Mouse (Mus musculus) MEL (cell line): ENCODE results near the gene Dennd4a. TPM values are rescaled to one million over a fixed set of nuclear protein-coding genes. Genes with fewer than 3 reads are reported as not detected.

Experiments used
- DNase-seq: peaks from one replicate; pipeline ENCODE4 v3.0.0; 2011; ENCODE audit warnings: low read depth, low spot score
- H3K27ac ChIP-seq: 2 replicates; pipeline ENCODE4 v1.5.1; 2012; ENCODE audit warnings: low read depth, mild to moderate bottlenecking, control low read depth, low read length, moderate library complexity; ENCODE audit not compliant: control insufficient read depth
- H3K27me3 ChIP-seq, 2 experiments: fragments of 150-350 bp in 1 of 2; sonication (generic) in 1 of 2; 2 replicates each; pipeline ENCODE4 v1.6.1; 2012; ENCODE audit warnings: low read length in 2 of 2, mild to moderate bottlenecking in 2 of 2, improper control_type of control experiment in 1 of 2, moderate library complexity in 1 of 2; ENCODE audit not compliant: insufficient read depth in 2 of 2, control insufficient read depth in 1 of 2
- H3K36me3 ChIP-seq, 2 experiments: 2 replicates each; pipeline ENCODE4 v1.6.1; 2012 to 2014; ENCODE audit warnings: low read length in 2 of 2, improper control_type of control experiment in 1 of 2, inconsistent platforms in 1 of 2, mild to moderate bottlenecking in 1 of 2; ENCODE audit not compliant: insufficient read depth in 2 of 2, control insufficient read depth in 1 of 2
- H3K4me1 ChIP-seq, 2 experiments: fragments of 150-350 bp in 1 of 2; sonication (generic) in 1 of 2; 2 replicates each; pipeline ENCODE4 v1.6.1; 2012; ENCODE audit warnings: low read length in 2 of 2, improper control_type of control experiment in 1 of 2, mild to moderate bottlenecking in 1 of 2; ENCODE audit not compliant: insufficient read depth in 2 of 2, control insufficient read depth in 1 of 2
- H3K4me3 ChIP-seq, 2 experiments: fragments of 150-350 bp in 1 of 2; sonication (generic) in 1 of 2; 2 replicates each; pipeline ENCODE4 v1.5.1; 2012; ENCODE audit warnings: low read depth in 2 of 2, low read length in 2 of 2, mild to moderate bottlenecking in 2 of 2, moderate library complexity in 2 of 2, control low read depth in 1 of 2, improper control_type of control experiment in 1 of 2; ENCODE audit not compliant: control insufficient read depth in 1 of 2, insufficient read depth in 1 of 2
- H3K79me2 ChIP-seq: 2 replicates; pipeline ENCODE4 v1.6.1; 2012; ENCODE audit warnings: mild to moderate bottlenecking, low read length, moderate library complexity; ENCODE audit not compliant: control insufficient read depth, poor library complexity, insufficient read depth
- H3K9ac ChIP-seq: 2 replicates; pipeline ENCODE4 v1.6.1; 2012; ENCODE audit warnings: low read depth, mild to moderate bottlenecking, control low read depth, low read length, moderate library complexity; ENCODE audit not compliant: control insufficient read depth, poor library complexity, severe bottlenecking
- H3K9me3 ChIP-seq: fragments of 150-350 bp; sonication (generic); replicated peaks from 2 replicates; pipeline ENCODE4 v1.6.1; 2012; ENCODE audit warnings: mild to moderate bottlenecking, low read length, improper control_type of control experiment, moderate library complexity; ENCODE audit not compliant: insufficient read depth
- BHLHE40 ChIP-seq: IDR thresholded peaks from 2 replicates; pipeline ENCODE4 v1.6.1; 2012; ENCODE audit warnings: low read depth, mild to moderate bottlenecking, inconsistent platforms, low read length, improper control_type of control experiment, borderline replicate concordance
- CHD1 ChIP-seq: IDR thresholded peaks from 2 replicates; pipeline ENCODE4 v1.6.1; 2012; ENCODE audit warnings: low read depth, mild to moderate bottlenecking, inconsistent platforms, low read length, improper control_type of control experiment
- CHD2 ChIP-seq: IDR thresholded peaks from 2 replicates; pipeline ENCODE4 v1.6.1; 2011; ENCODE audit warnings: low read length, improper control_type of control experiment
- CTCF ChIP-seq, 3 experiments: IDR thresholded peaks in 2 of 3; conservative IDR thresholded peaks in 1 of 3; 2 replicates each; pipeline ENCODE4 v1.5.1; 2011 to 2012; ENCODE audit warnings: low read length in 3 of 3, low read depth in 2 of 3, mild to moderate bottlenecking in 2 of 3, improper control_type of control experiment in 1 of 3, inconsistent platforms in 1 of 3, mixed read lengths in 1 of 3, moderate library complexity in 1 of 3; ENCODE audit not compliant: control insufficient read depth in 1 of 3, insufficient read depth in 1 of 3, poor library complexity in 1 of 3, severe bottlenecking in 1 of 3
- E2F4 ChIP-seq: IDR thresholded peaks from 2 replicates; pipeline ENCODE4 v1.6.1; 2011; ENCODE audit warnings: low read depth, low read length, improper control_type of control experiment, borderline replicate concordance
- ELF1 ChIP-seq: IDR thresholded peaks from 2 replicates; pipeline ENCODE4 v1.6.1; 2014; ENCODE audit warnings: low read depth, mild to moderate bottlenecking, inconsistent platforms, low read length, improper control_type of control experiment, moderate library complexity
- EP300 ChIP-seq, 2 experiments: IDR thresholded peaks; 2 replicates each; pipeline ENCODE4 v1.6.1; 2011; ENCODE audit warnings: improper control_type of control experiment in 2 of 2, low read length in 2 of 2, low read depth in 1 of 2, mild to moderate bottlenecking in 1 of 2
- ETS1 ChIP-seq: IDR thresholded peaks from 2 replicates; pipeline ENCODE4 v1.6.1; 2012; ENCODE audit warnings: low read depth, mild to moderate bottlenecking, inconsistent platforms, low read length, improper control_type of control experiment, moderate library complexity
- GATA1 ChIP-seq: IDR thresholded peaks from 2 replicates; pipeline ENCODE4 v1.6.1; 2011; ENCODE audit warnings: low read depth, low read length, improper control_type of control experiment
- HCFC1 ChIP-seq: IDR thresholded peaks from 2 replicates; pipeline ENCODE4 v1.6.1; 2012; ENCODE audit warnings: low read depth, mild to moderate bottlenecking, inconsistent platforms, low read length, improper control_type of control experiment, moderate library complexity
- JUND ChIP-seq: IDR thresholded peaks from 2 replicates; pipeline ENCODE4 v1.6.1; 2011; ENCODE audit warnings: low read depth, mild to moderate bottlenecking, improper control_type of control experiment, low read length
- KAT2A ChIP-seq: conservative IDR thresholded peaks from 2 replicates; pipeline ENCODE4 v1.6.1; 2012; ENCODE audit warnings: low read depth, low read length, improper control_type of control experiment, inconsistent platforms
- MAX ChIP-seq: IDR thresholded peaks from 2 replicates; pipeline ENCODE4 v1.6.1; 2011; ENCODE audit warnings: low read length, improper control_type of control experiment
- MAZ ChIP-seq: IDR thresholded peaks from 2 replicates; pipeline ENCODE4 v1.6.1; 2012; ENCODE audit warnings: low read depth, mild to moderate bottlenecking, inconsistent platforms, low read length, improper control_type of control experiment
- MXI1 ChIP-seq: IDR thresholded peaks from 2 replicates; pipeline ENCODE4 v1.6.1; 2011; ENCODE audit warnings: mild to moderate bottlenecking, low read depth, low read length, improper control_type of control experiment
- MYB ChIP-seq: IDR thresholded peaks from 2 replicates; pipeline ENCODE4 v1.6.1; 2011; ENCODE audit warnings: mild to moderate bottlenecking, low read depth, low read length, improper control_type of control experiment
- MYC ChIP-seq: IDR thresholded peaks from 2 replicates; pipeline ENCODE4 v1.6.1; 2011; ENCODE audit warnings: low read depth, mild to moderate bottlenecking, low read length, improper control_type of control experiment, moderate library complexity
- NELFE ChIP-seq: IDR thresholded peaks from 2 replicates; pipeline ENCODE4 v1.6.1; 2011; ENCODE audit warnings: low read depth, low read length, improper control_type of control experiment
- NRF1 ChIP-seq: IDR thresholded peaks from 2 replicates; pipeline ENCODE4 v1.6.1; 2014; ENCODE audit warnings: low read depth, mild to moderate bottlenecking, inconsistent platforms, low read length, improper control_type of control experiment, moderate library complexity; ENCODE audit not compliant: poor library complexity, insufficient read depth, severe bottlenecking
- POLR2A ChIP-seq, 2 experiments: IDR thresholded peaks; 2 replicates each; pipeline ENCODE4 v1.6.1; 2011 to 2012; ENCODE audit warnings: low read length in 2 of 2, mild to moderate bottlenecking in 2 of 2, control low read depth in 1 of 2, improper control_type of control experiment in 1 of 2, low read depth in 1 of 2, moderate library complexity in 1 of 2; ENCODE audit not compliant: control insufficient read depth in 1 of 2, insufficient read depth in 1 of 2, poor library complexity in 1 of 2
- POLR2AphosphoS2 ChIP-seq: IDR thresholded peaks from 2 replicates; pipeline ENCODE4 v1.6.1; 2011; ENCODE audit warnings: low read length, improper control_type of control experiment
- POLR2AphosphoS5 ChIP-seq: IDR thresholded peaks from 2 replicates; pipeline ENCODE4 v1.6.1; 2012; ENCODE audit warnings: low read depth, borderline replicate concordance, mild to moderate bottlenecking, inconsistent platforms, low read length, moderate library complexity, mixed read lengths
- RAD21 ChIP-seq: IDR thresholded peaks from 2 replicates; pipeline ENCODE4 v1.6.1; 2011; ENCODE audit warnings: mild to moderate bottlenecking, low read depth, low read length, improper control_type of control experiment
- RCOR1 ChIP-seq: IDR thresholded peaks from 2 replicates; pipeline ENCODE4 v1.6.1; 2012; ENCODE audit warnings: low read depth, mild to moderate bottlenecking, inconsistent platforms, low read length, improper control_type of control experiment
- SIN3A ChIP-seq: IDR thresholded peaks from 2 replicates; pipeline ENCODE4 v1.6.1; 2012; ENCODE audit warnings: low read length, improper control_type of control experiment, inconsistent platforms
- SMC3 ChIP-seq: IDR thresholded peaks from 2 replicates; pipeline ENCODE4 v1.6.1; 2011; ENCODE audit warnings: low read depth, low read length, improper control_type of control experiment
- TAL1 ChIP-seq: IDR thresholded peaks from 2 replicates; pipeline ENCODE4 v1.6.1; 2012; ENCODE audit warnings: mild to moderate bottlenecking, inconsistent platforms, low read length, moderate library complexity, mixed read lengths
- TCF12 ChIP-seq: IDR thresholded peaks from 2 replicates; pipeline ENCODE4 v1.6.1; 2014; ENCODE audit warnings: low read depth, mild to moderate bottlenecking, inconsistent platforms, low read length, improper control_type of control experiment, moderate library complexity
- UBTF ChIP-seq: IDR thresholded peaks from 2 replicates; pipeline ENCODE4 v1.6.1; 2012; ENCODE audit warnings: low read depth, mild to moderate bottlenecking, inconsistent platforms, low read length, improper control_type of control experiment, moderate library complexity, borderline replicate concordance; ENCODE audit not compliant: insufficient read depth
- USF1 ChIP-seq: IDR thresholded peaks from 2 replicates; pipeline ENCODE4 v1.6.1; 2014; ENCODE audit warnings: low read depth, mild to moderate bottlenecking, inconsistent platforms, low read length, improper control_type of control experiment, moderate library complexity
- ZC3H11A ChIP-seq: IDR thresholded peaks from 2 replicates; pipeline ENCODE4 v1.6.1; 2012; ENCODE audit warnings: low read depth, mild to moderate bottlenecking, inconsistent platforms, low read length, improper control_type of control experiment
- ZKSCAN1 ChIP-seq: IDR thresholded peaks from 2 replicates; pipeline ENCODE4 v1.6.1; 2012; ENCODE audit warnings: low read depth, mild to moderate bottlenecking, inconsistent platforms, low read length, improper control_type of control experiment, moderate library complexity
- ZMIZ1 ChIP-seq: IDR thresholded peaks from 2 replicates; pipeline ENCODE4 v1.6.1; 2012; ENCODE audit warnings: low read depth, mild to moderate bottlenecking, inconsistent platforms, low read length, improper control_type of control experiment, moderate library complexity
- ZNF384 ChIP-seq: IDR thresholded peaks from 2 replicates; pipeline ENCODE4 v1.6.1; 2012; ENCODE audit warnings: low read depth, mild to moderate bottlenecking, inconsistent platforms, low read length, improper control_type of control experiment
- polyA plus RNA-seq, 2 experiments: library from polyadenylated mRNA; stranded (reverse) in 1 of 2; unstranded in 1 of 2; fragments of >175 nt in 1 of 2; fragments of >200 nt in 1 of 2; gene quantifications; 2 replicates each; pipeline versions ENCODE4 v1.2.1 to v1.2.4; 2012; ENCODE audit warnings: low replicate concordance in 2 of 2, low read depth in 1 of 2; ENCODE audit not compliant: insufficient read length in 2 of 2, insufficient read depth in 1 of 2, missing spikeins in 1 of 2
- total RNA-seq: library from RNA; depleted of rRNA; stranded (reverse); fragments of 300-350 nt; gene quantifications from 2 replicates; pipeline ENCODE4 v1.2.3, GENCODE M21; 2012

Gene Dennd4a
- total and polyA plus RNA-seq, 3 experiments, result 7.7 to 74.8 (median 24.9) TPM

DNA sequence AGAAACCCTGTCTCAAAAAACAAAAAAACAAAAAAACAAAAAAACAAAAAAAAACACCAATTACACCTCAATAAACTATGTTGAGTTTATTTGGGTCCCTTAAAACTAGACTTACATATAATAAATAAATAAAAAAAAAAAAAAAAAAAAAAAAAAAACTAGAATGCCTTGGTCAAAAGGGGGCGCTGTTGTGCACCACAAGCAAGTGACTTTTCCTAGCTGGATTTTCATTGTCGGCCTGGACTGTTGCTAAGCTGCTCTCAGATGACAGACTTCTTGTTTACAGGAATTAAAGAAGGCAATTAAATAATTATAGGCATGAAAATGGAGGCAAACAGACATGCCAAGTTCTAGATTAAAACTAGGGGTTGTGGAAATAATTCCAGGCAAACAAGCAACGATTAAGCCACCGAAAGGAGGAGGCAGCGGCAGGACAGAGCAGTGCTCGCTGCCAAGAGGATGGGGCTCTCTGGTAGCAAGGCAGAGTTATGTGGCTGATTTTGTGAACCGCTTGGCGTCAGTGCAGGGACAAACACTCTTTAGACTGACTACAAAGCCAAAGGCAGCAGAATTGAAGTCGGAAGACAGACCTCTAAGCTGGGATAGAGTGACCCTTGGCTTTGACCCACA, 42.0 kb upstream of the Dennd4a start:
- no peak overlapping the region for H3K27ac ChIP-seq
- DNase-seq, result peak; percentile 79
- H3K36me3 ChIP-seq, result peaks cover 0 to 10% of the 10 kb centered on the region in 2 experiments; a peak in 2 of 4 replicates
- TF ChIP-seq EP300 (IDR thresholded peaks at IDR 0.05; ENCODE audit: low read depth in 1 of 2, low read length in 2 of 2) (no peak), TAL1 (no peak), TCF12 (no peak), ZKSCAN1 (peak; percentile 79; the same call in 1 of the 2 replicates), CHD1 (no peak), GATA1 (no peak), MYC (no peak), MAZ (no peak), MAX (no peak), MXI1 (no peak), POLR2AphosphoS5 (no peak), USF1 (no peak), MYB (no peak), RAD21 (peak; percentile 64), SIN3A (0 out of 2 replicates have a peak, but pooled peaks have one; percentile 20), POLR2AphosphoS2 (no peak), CHD2 (no peak), ZMIZ1 (no peak), KAT2A (no peak), POLR2A (IDR thresholded peaks at IDR 0.05; ENCODE audit: control insufficient read depth in 1 of 2, insufficient read depth in 1 of 2, low read depth in 1 of 2, low read length in 2 of 2, poor library complexity in 1 of 2) (no peak), UBTF (no peak), HCFC1 (no peak), RCOR1 (no peak), SMC3 (peak; percentile 54), ETS1 (no peak), JUND (no peak), ZC3H11A (peak; percentile 70), CTCF (IDR thresholded peaks at IDR 0.05 in 2 of 3, conservative IDR thresholded peaks at IDR 0.05 in 1 of 3; ENCODE audit: control insufficient read depth in 1 of 3, insufficient read depth in 1 of 3, low read depth in 2 of 3, low read length in 3 of 3, poor library complexity in 1 of 3, severe bottlenecking in 1 of 3) (peak; percentile 47 to 62 (median 61)), ELF1 (no peak), NELFE (no peak), NRF1 (no peak), ZNF384 (peak; percentile 99), E2F4 (no peak), BHLHE40 (no peak)
- no peak overlapping the region for H3K4me3 ChIP-seq
- no peaks in the 10 kb centered on the region for H3K9me3 ChIP-seq
- peaks cover 0 to 13% of the 10 kb centered on the region in 2 experiments; a peak in 2 of 4 replicates for H3K4me1 ChIP-seq
- H3K79me2 ChIP-seq, result no peaks in the 10 kb centered on the region
- H3K9ac ChIP-seq, result no peak overlapping the region
- H3K27me3 ChIP-seq, result no peaks in the 10 kb centered on the region
